Mouse (Mus musculus) embryonic stem cell, embryonic (primary cell): ENCODE results near the gene Rps6ka5.

Source experiments
- CTCF ChIA-PET, 4 experiments: fragments of 300-600 bp in 2 of 4; fragments of 350-600 bp in 2 of 4; sonication (Branson Sonifier 250); formaldehyde crosslinking; loops; one replicate each; lab custom pipeline; 2022; ENCODE audit warnings: inconsistent platforms in 2 of 4; lab: Charles Lee
- POLR2A ChIA-PET, 4 experiments: fragments of 300-600 bp in 2 of 4; fragments of 350-600 bp in 2 of 4; sonication (Branson Sonifier 250); formaldehyde crosslinking; loops; one replicate each; lab custom pipeline; 2022; ENCODE audit warnings: antibody characterized with exemption in 4 of 4, inconsistent platforms in 1 of 4; lab: Charles Lee

Gene Rps6ka5

DNA sequence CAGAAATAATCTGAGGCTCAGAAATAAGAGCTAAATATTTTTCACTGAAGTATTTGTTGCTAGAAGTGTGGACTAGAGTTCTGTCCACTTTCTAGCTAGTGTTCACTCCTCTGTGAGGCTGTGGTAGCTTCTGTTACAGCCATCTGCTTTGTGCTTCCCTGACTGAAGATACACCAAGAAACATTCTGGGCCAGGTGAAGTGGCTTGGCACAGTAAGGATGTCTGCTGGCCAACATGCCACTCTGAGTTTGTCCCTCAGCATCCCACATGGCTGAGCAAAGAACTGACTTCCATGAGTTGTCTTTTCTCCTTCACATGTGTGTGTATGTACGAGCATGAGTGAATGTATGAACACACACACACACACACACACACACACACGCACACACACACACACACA is 147.6 kb downstream of the Rps6ka5 start:
- POLR2A ChIA-PET, result no interaction called here

GRCm38 (mm10) chr12:100578291-100578690 is 148.5 kb downstream of the Rps6ka5 start:
- ChIA-PET POLR2A (interaction anchor here in 2 of 4 experiments (0.5 to 1.3 kb wide), 2 partner anchors 27 to 63 kb away, joined by 4 to 5 read pairs; no protein-coding TSS in a partner anchor), CTCF (interaction anchor here (0.5 to 1.9 kb wide), 28 partner anchors 10 to 412 kb away, joined by 3 to 11 read pairs (median 3); no protein-coding TSS in a partner anchor)

More for the DNA sequence above, 147.6 kb downstream of the Rps6ka5 start:
- CTCF ChIA-PET, result interaction anchor here in 3 of 4 experiments (0.6 to 1.9 kb wide), 5 partner anchors 44 to 262 kb away, joined by 3 to 11 read pairs (median 4); no protein-coding TSS in a partner anchor

DNA sequence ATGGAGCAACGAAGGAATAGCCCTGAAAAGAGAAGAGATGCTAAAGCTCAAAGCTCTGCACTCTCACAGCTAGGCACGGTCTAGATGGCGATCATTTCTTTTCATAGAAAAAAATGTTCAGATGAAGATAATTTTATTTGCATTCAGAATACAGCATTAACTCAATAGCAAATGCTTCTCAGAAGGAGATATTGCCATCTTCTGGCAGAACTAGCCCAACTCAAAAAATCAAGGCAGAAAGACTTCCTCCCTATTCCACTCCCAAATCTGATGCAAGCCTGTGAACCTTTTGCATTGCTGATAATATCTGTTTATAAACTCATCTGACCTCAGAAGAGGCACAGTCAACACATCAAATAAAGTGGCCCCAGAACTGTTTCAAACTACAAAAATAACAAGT is 151.0 kb downstream of the Rps6ka5 start:
- ChIA-PET POLR2A (interaction anchor here in 1 of 4 experiments (0.6 kb wide), 1 partner anchor 28 kb away, joined by 3 read pairs; no protein-coding TSS in a partner anchor), CTCF (interaction anchor here in 1 of 4 experiments (0.8 kb wide), 1 partner anchor 266 kb away, joined by 3 read pairs; no protein-coding TSS in a partner anchor)

GRCm38 (mm10) chr12:100570522-100571072 is 156.2 kb downstream of the Rps6ka5 start:
- ChIA-PET POLR2A (interaction anchor here in 2 of 4 experiments (0.7 to 1.8 kb wide), 4 partner anchors 13 to 102 kb away, joined by 3 to 5 read pairs (median 4); no protein-coding TSS in a partner anchor), CTCF (interaction anchor here in 2 of 4 experiments (1.2 to 1.5 kb wide), 2 partner anchors 51 to 279 kb away, joined by 3 to 6 read pairs; no protein-coding TSS in a partner anchor)

DNA sequence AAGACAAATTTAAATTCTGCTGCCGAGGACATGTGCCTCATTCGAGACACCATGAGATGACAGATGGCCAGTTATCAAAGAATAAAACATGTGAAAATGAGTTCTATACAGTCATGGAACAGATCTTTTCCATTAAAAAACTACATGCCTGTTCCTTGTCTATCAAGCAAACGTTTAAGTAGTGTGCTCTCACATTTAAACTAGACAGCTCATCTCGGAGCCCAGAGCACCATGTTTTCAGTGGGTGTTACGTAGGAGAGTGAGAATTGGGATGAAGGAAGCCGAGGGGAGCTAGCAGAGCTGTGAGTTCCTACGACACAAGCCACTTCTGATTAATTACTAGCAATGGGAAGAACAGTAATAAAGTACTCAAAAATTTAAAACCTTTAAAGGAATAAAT is 158.0 kb downstream of the Rps6ka5 start:
- POLR2A ChIA-PET, result interaction anchor here in 1 of 4 experiments (1.1 kb wide), 1 partner anchor 17 kb away, joined by 4 read pairs; no protein-coding TSS in a partner anchor
- CTCF ChIA-PET, result interaction anchor here in 1 of 4 experiments (1.2 kb wide), 1 partner anchor 437 kb away, joined by 5 read pairs; no protein-coding TSS in a partner anchor

GRCm38 (mm10) chr12:100568105-100568504 is 158.7 kb downstream of the Rps6ka5 start:
- CTCF ChIA-PET, result interaction anchor here in 1 of 4 experiments (1.2 kb wide), 1 partner anchor 10 kb away, joined by 3 read pairs; no protein-coding TSS in a partner anchor
- POLR2A ChIA-PET, result no interaction called here

- POLR2A ChIA-PET, result no interaction called here
- CTCF ChIA-PET, result interaction anchor here in 1 of 4 experiments (1.2 kb wide), 1 partner anchor 10 kb away, joined by 3 read pairs; no protein-coding TSS in a partner anchor
These were observed 159.2 kb downstream of the Rps6ka5 start for GRCm38 (mm10) chr12:100567627-100568026.

DNA sequence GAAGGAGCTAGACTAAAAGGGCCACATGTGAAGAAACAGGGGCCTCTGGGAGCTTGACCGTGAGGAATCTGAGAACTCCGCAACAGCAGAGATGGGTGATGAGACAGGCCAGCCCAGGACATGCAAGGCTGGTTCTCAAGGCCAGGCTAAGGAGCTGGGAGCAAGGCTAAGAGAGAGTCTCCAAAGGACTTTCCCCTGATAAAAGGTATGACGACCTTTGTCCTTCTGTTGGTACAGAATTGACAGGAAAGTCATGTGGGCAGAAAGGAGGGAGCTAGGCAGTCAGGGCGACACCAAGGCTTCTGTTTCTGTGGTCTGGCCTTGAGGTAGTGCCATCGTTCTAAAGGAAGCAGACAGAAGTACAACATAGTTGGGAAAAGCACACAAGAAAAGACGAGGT is 173.1 kb downstream of the Rps6ka5 start:
- CTCF ChIA-PET, result interaction anchor here in 2 of 4 experiments (0.5 to 1.1 kb wide), 2 partner anchors 24 to 51 kb away, joined by 3 to 5 read pairs; no protein-coding TSS in a partner anchor
- POLR2A ChIA-PET, result interaction anchor here in 2 of 4 experiments (1.2 to 2.9 kb wide), 2 partner anchors 16 to 20 kb away, joined by 3 to 12 read pairs; no protein-coding TSS in a partner anchor

DNA sequence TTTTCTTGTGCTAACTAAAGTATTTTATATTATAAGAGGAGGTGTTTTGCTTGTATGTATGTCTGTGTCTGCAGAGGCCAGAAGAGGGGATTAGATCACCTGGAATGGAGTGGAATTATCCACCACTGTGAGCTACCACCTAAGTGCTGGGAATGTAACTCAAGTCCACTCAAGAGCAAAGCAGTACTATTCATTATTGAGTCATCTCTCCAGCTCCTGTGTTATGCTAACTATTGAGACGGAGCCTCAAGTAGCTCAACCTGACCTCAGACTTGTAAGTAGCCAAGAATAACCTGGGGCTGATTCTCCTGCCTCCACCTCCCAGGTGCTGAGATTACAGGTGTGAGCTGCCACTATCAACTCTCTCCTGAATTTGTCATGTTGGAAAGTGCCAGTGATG is 174.8 kb downstream of the Rps6ka5 start:
- ChIA-PET CTCF (no interaction called here), POLR2A (interaction anchor here in 3 of 4 experiments (0.6 to 2.9 kb wide), 17 partner anchors 9 to 330 kb away, joined by 3 to 12 read pairs (median 4); no protein-coding TSS in a partner anchor)

- CTCF ChIA-PET, result interaction anchor here in 3 of 4 experiments (0.5 to 1.3 kb wide), 3 partner anchors 9 to 1174 kb away, joined by 3 read pairs; partner anchors contain the start of gene Tc2n (in 1 of the 3)
- POLR2A ChIA-PET, result interaction anchor here in 2 of 4 experiments (1.1 to 1.8 kb wide), 2 partner anchors 10 to 17 kb away, joined by 3 to 6 read pairs; no protein-coding TSS in a partner anchor
These were observed 182.6 kb downstream of the Rps6ka5 start for GRCm38 (mm10) chr12:100544194-100544567.

DNA sequence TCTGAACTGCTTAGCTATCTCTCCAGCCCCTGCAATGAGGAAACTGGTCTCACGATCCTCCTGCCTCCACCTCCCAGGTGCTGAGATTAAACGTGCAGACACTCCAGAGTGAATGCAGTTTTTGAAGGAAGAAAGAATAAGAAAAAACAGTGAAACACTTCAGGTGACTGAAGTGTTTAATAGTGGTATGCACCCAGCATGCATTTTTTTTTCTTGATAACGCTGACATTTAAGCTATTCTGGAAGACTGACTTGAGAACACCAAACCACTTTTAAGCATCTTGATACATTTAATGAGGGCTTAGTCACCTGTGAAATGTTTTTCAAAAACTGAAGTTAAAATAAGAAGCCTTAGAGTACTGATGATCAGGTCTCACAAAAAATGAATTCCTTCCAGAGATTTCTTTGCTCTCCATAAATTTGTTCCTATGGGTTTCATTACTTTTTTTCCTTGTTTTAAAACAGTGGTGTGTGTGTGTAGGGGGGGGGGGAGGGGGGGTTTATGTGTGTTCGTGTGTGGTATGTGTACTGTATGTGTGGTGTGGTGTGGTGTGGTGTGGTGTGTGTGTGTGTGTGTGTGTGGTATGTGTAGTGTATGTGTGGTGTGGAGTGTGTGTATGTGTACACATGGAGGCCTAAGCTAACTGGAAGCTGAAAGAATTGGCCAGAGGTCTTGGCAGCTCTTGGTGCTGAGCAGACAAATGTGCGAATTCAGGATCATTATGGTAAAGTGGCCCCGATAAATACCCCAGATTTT is 183.2 kb downstream of the Rps6ka5 start:
- ChIA-PET POLR2A (interaction anchor here in 1 of 4 experiments (1.8 to 2.2 kb wide), 2 partner anchors 8 to 9 kb away, joined by 6 to 9 read pairs; no protein-coding TSS in a partner anchor), CTCF (interaction anchor here in 2 of 4 experiments (0.5 to 1.3 kb wide), 2 partner anchors 10 to 1175 kb away, joined by 3 read pairs; partner anchors contain the start of gene Tc2n (in 1 of the 2))

DNA sequence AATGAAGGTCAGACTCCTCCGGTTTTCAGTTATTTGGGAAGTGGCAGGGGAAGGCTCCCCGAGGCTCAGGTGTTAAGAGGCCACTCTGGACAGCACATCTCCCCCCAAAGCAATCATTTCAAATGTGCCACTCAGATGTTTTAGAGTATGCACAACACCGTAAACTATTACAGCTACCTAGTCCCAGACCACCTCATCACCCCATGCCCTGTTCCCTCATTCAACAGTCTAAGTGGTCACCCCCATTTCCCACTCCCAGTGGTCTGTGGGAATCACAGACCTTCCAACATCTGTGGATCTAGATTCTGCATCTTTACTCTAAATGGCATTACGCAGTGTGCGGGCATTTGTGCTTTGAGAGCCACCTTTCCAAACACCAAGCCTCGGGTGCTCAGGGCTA is 184.3 kb downstream of the Rps6ka5 start:
- ChIA-PET CTCF (no interaction called here), POLR2A (interaction anchor here in 2 of 4 experiments (0.7 to 2.2 kb wide), 4 partner anchors 8 to 19 kb away, joined by 3 to 9 read pairs (median 6); no protein-coding TSS in a partner anchor)

GRCm38 (mm10) chr12:100542076-100542475 is 184.7 kb downstream of the Rps6ka5 start:
- POLR2A ChIA-PET, result interaction anchor here in 2 of 4 experiments (0.7 to 2.2 kb wide), 3 partner anchors 9 to 18 kb away, joined by 3 to 9 read pairs (median 7); no protein-coding TSS in a partner anchor
- CTCF ChIA-PET, result no interaction called here

DNA sequence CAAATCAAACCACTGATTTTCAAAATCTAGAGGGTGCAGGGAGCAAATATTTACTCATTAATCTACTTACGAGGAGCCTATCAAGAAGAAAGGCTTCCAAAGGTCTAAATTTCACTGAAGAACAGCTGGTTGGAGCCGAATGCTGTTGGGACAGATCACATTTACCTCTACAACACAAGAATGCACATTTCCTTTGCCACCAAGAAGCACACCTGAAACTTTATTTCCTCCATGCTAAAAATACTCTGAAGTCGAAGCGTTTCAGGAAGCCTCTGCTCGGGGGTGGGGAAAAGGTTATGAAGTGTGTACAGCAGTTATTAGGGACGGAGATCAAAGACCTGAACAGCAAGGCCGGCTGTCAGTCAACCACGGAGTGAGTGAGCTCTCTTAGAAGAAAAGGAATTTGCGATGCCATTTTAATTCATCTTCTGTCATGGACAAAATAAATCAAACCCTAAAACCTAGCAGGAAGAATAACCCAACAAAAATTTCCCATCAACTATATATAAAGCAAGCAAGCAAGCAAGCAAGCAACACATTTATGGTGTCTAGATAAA is 187.5 kb downstream of the Rps6ka5 start:
- CTCF ChIA-PET, result no interaction called here

GRCm38 (mm10) chr12:100538445-100539157 is 188.2 kb downstream of the Rps6ka5 start:
- CTCF ChIA-PET, result no interaction called here
- POLR2A ChIA-PET, result interaction anchor here in 1 of 4 experiments (0.8 kb wide), 1 partner anchor 9 kb away, joined by 4 read pairs; no protein-coding TSS in a partner anchor

More for the DNA sequence above, 187.5 kb downstream of the Rps6ka5 start:
- POLR2A ChIA-PET, result no interaction called here

GRCm38 (mm10) chr12:100537091-100537490 is 189.7 kb downstream of the Rps6ka5 start:
- ChIA-PET POLR2A (interaction anchor here (0.7 to 9.8 kb wide), 8 partner anchors 11 to 21 kb away, joined by 3 to 96 read pairs (median 3); partner anchors contain the start of gene Ttc7b (in 2 of the 4)), CTCF (no interaction called here)

DNA sequence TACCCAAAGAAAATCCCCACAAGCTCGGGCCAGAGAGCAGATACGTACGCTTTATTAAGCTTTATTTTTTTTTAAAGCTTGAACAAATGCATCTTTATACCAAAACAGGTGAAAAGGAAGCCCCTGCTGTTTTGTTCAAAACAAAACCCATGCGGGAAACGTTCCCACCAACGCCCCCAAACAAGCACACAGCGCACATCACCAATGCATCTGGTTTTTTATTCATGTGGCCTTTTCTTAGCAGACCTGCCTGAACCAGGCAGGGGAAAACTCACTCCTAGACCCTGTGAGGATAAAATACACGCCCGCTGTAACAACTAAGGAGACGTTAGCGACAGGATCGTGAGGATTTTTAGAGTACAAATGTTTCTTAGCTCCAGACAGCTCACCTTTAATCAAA is 191.8 kb downstream of the Rps6ka5 start:
- ChIA-PET CTCF (interaction anchor here (0.6 to 1.9 kb wide), 5 partner anchors 9 to 44 kb away, joined by 3 to 4 read pairs (median 4); no protein-coding TSS in a partner anchor), POLR2A (interaction anchor here (1.0 to 9.8 kb wide), 14 partner anchors 8 to 348 kb away, joined by 3 to 96 read pairs (median 6); partner anchors contain the start of genes Calm1 (in 1 of the 4) and Ttc7b (in 1 of the 4))
